Mouse (Mus musculus) kidney, embryonic 15.5 days (tissue): ENCODE results near the gene Sall2. TPM values are rescaled to one million over a fixed set of nuclear protein-coding genes. Genes with fewer than 3 reads are reported as not detected.

Experiments
- ATAC-seq: fragments of 200-750 bp; cut with Nextera tagmentation; replicated peaks from 2 replicates; pipeline ENCODE4 v1.8.0; 2017; ENCODE audit warnings: moderate TSS enrichment; ENCODE audit not compliant: low FRiP score
- H3K27ac ChIP-seq: fragments of 300-500 bp; sonication (generic); 2 replicates; pipeline ENCODE4 v1.5.1; 2015; ENCODE audit warnings: mild to moderate bottlenecking, inconsistent platforms
- H3K27me3 ChIP-seq: fragments of 300-500 bp; sonication (generic); 2 replicates; pipeline ENCODE4 v1.6.1; 2015; ENCODE audit warnings: inconsistent platforms
- H3K36me3 ChIP-seq: fragments of 300-500 bp; sonication (generic); 2 replicates; pipeline ENCODE4 v1.6.1; 2015; ENCODE audit warnings: inconsistent platforms
- H3K4me1 ChIP-seq: fragments of 300-500 bp; sonication (generic); 2 replicates; pipeline ENCODE4 v1.6.1; 2015; ENCODE audit warnings: inconsistent platforms
- H3K4me2 ChIP-seq: fragments of 300-500 bp; sonication (generic); 2 replicates; pipeline ENCODE4 v1.6.1; 2015; ENCODE audit warnings: moderate library complexity, mild to moderate bottlenecking, inconsistent platforms
- H3K4me3 ChIP-seq: fragments of 300-500 bp; sonication (generic); replicated peaks from 2 replicates; pipeline ENCODE4 v1.5.1; 2015; ENCODE audit warnings: mild to moderate bottlenecking, inconsistent platforms
- H3K9ac ChIP-seq: fragments of 300-500 bp; sonication (generic); 2 replicates; pipeline ENCODE4 v1.6.1; 2015; ENCODE audit warnings: mild to moderate bottlenecking, inconsistent platforms
- H3K9me3 ChIP-seq: fragments of 300-500 bp; sonication (generic); replicated peaks from 2 replicates; pipeline ENCODE4 v1.6.1; 2016; ENCODE audit warnings: inconsistent platforms
- WGBS: fragments of 180-500 bp; shearing (Covaris S2); methylation state at CpG from one replicate; pipeline ENCODE4 v1.1.7; 2015; ENCODE audit warnings: mixed read lengths; 5-methylcytosine and 5-hydroxymethylcytosine counted together
- polyA plus RNA-seq: library from polyadenylated mRNA; unstranded; fragments of >200 nt; fragmentation: Nextera tagmentation; extraction: Ambion mirVana; gene quantifications from 2 replicates; pipeline ENCODE4 v1.2.1, GENCODE M21; 2015

Sall2 gene
- polyA plus RNA-seq, result 37.8 and 39.3 TPM in 2 replicates

DNA sequence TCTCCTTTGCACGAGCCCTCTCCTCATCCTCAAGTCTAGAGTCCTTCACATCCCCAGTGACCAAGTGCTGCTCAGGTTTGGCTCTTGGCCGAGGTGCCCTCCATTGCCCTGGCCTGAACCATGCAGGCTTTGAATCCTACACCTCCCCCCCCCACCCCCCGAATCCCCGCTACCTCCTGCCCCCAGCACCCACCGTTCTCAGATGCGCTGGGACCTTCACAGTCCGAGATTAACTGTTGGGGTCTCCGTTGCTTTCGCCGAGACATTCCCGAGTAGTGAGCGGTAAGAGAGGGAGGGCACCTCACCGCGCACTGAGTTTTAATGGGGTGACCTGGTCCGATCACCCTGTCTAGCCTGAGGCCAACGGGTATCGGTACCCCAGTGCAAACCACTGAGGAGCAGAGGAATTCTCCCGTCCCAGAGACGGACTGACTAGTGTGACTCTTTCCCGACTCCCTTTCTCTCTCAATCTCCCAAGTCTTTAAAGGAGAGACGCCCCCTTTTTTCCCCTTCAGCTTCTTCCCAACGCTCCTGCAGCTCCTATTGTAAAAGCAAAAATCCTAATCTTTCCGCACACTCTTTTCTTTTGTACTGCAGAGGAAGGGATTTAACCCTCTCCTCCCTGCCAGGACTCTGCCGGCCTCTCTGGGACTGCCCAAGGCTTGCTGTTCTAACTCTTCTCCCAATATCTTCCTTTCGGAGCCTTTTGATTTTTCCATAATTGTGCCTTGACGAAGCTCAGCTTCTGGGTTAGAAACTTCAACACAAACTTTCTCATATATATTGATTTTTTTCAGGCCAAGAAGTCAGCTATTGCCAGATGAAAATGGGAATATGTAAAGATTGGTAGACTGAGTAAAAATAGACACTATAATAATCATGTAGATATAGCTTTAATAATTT lies at the start of gene Sall2:
TSS of gene Sall2 (minus strand) at position 853 of the 903 bp plus-strand sequence.
- Histone ChIP-seq H3K4me3 (peak within 1 kb of the TSS; percentile 45), H3K27me3 (peaks cover 58% of the 10 kb centered on the region), H3K27ac (no peak within 1 kb of the TSS), H3K4me2 (peak within 1 kb of the TSS; percentile 79), H3K4me1 (peaks cover 12% of the 10 kb centered on the region; the same call in 1 of the 2 replicates), H3K36me3 (no peaks in the 10 kb centered on the region), H3K9me3 (no peaks in the 10 kb centered on the region), H3K9ac (peak within 1 kb of the TSS; percentile 16; the same call in 1 of the 2 replicates)
- peak; percentile 70; the same call in 1 of the 2 replicates for ATAC-seq
- 1% methylated on average over 26 of the region's 26 CpGs for WGBS

- 90% methylated on average over 3 of the region's 3 CpGs for WGBS
- Histone ChIP-seq H3K36me3 (no peaks in the 10 kb centered on the region), H3K27ac (no peak overlapping the region), H3K9ac (no peak overlapping the region), H3K4me1 (no peaks in the 10 kb centered on the region), H3K27me3 (no peaks in the 10 kb centered on the region), H3K9me3 (no peaks in the 10 kb centered on the region), H3K4me2 (no peak overlapping the region), H3K4me3 (no peak overlapping the region)
- no peak for ATAC-seq
Observed at GRCm38 (mm10) chr14:52368741-52369140, 40.2 kb upstream of the Sall2 start.

DNA sequence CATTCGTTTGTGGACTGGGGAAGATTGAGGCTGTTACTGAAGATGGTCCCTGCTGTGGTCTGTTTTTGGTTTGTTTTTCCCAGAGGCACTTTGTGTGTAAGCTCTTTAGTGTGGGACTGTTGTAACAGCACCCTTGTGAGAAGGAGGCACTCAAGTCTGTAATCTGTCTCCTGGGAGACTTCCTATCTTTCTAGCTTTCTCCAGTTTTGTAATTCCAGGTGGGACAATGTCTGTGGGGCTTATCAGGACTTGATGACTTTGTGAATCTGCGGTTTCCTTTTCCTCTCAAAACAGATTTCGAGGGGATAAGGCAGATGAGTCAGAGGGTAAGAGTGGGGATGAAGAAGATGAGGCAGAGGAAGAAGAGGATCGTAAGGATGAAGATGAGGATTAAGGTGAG lies 27.7 kb upstream of the Sall2 start, which contains the start of gene Olfr1513:
TSS of gene Olfr1513 (minus strand) at position 101 of the 400 bp plus-strand sequence.
- Histone ChIP-seq H3K36me3 (no peaks in the 10 kb centered on the region), H3K27ac (no peak within 1 kb of the TSS), H3K4me3 (no peak within 1 kb of the TSS), H3K9ac (no peak within 1 kb of the TSS), H3K4me2 (no peak within 1 kb of the TSS), H3K9me3 (no peaks in the 10 kb centered on the region), H3K4me1 (no peaks in the 10 kb centered on the region), H3K27me3 (no peaks in the 10 kb centered on the region)
- no peak for ATAC-seq
- WGBS, result 66% methylated on average over 4 of the region's 4 CpGs

- 80% methylated on average over 6 of the region's 6 CpGs for WGBS
- H3K36me3 ChIP-seq, result no peaks in the 10 kb centered on the region
- H3K4me2 ChIP-seq, result peak overlapping the region; percentile 56; the same call in 1 of the 2 replicates
- no peak for ATAC-seq
- H3K4me1 ChIP-seq, result 0 out of 2 replicates have a peak, but pooled peaks cover 5% of the 10 kb centered on the region
- no peak overlapping the region for H3K4me3 ChIP-seq
- H3K27me3 ChIP-seq, result peaks cover 6% of the 10 kb centered on the region; the same call in 1 of the 2 replicates
- no peaks in the 10 kb centered on the region for H3K9me3 ChIP-seq
- no peak overlapping the region for H3K27ac ChIP-seq
- no peak overlapping the region for H3K9ac ChIP-seq
Observed at GRCm38 (mm10) chr14:52339512-52339852, 10.9 kb upstream of the Sall2 start.

DNA sequence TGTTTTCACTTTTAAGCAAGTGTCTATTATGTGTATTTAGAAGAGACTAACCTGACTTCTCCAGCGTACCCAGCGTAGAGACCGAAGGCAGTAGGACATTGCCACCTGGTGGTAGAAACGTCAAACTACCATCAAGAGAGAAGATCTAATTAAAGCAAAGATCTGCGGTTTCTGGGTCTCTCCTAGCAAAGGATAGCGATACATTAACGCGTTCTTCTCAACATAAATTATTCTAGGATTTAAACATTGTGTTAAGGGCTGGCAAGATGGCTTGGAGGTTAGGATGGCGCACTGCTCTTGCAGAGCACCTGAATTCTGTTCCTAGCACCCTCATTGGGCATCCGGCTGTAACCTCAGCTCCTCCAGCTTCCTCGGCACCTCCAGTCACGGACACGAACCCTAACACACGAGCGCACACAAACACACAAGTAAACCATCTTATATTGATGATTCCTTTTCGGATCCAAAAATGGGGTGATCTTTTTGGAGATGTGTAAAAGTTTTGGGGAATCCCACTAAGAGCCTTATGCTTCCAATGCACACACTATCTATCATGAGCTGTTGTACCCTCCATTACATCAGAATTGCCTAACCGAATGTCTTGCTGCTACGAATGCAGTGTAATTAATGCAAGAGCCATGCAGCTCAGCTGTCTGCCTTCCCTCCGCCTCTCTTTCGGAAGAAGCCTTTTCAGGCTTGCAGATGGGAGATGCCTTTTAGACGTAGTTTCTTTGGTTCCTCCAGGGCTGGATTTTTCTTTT lies 10.4 kb upstream of the Sall2 start:
- ATAC-seq, result 0 out of 2 replicates have a peak, but pooled peaks have one; percentile 57

DNA sequence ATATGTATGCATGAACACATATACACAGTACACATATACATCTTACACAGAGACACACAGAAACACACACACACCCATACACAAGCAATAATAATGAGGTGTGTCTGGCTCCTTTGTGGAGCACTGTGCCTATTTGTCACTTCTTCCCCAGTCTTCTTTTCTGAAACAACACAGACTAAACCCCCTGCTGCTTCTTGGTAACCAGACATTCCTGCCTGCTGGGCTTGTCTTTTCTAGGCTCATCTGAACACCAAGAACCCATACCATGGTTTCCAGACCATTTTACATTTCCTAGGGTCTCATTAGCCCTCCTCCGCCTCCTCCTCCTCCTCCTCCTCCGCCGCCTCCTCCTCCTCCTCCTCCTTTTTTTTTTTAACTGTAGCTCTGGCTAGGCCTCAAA lies 3.6 kb upstream of the Sall2 start:
- no peak overlapping the region for H3K4me3 ChIP-seq
- peaks cover 12% of the 10 kb centered on the region; the same call in 1 of the 2 replicates for H3K4me1 ChIP-seq
- H3K9ac ChIP-seq, result no peak overlapping the region
- 69% methylated on average over 1 of the region's 3 CpGs for WGBS
- H3K36me3 ChIP-seq, result no peaks in the 10 kb centered on the region
- H3K4me2 ChIP-seq, result no peak overlapping the region
- no peaks in the 10 kb centered on the region for H3K9me3 ChIP-seq
- H3K27ac ChIP-seq, result no peak overlapping the region
- peaks cover 44% of the 10 kb centered on the region for H3K27me3 ChIP-seq
- no peak for ATAC-seq

More for the DNA sequence above, 10.4 kb upstream of the Sall2 start:
- peak overlapping the region; percentile 56 for H3K4me2 ChIP-seq
- no peaks in the 10 kb centered on the region for H3K36me3 ChIP-seq
- WGBS, result 32% methylated on average over 21 of the region's 21 CpGs
- no peaks in the 10 kb centered on the region for H3K9me3 ChIP-seq
- 0 out of 2 replicates have a peak, but pooled peaks cover 5% of the 10 kb centered on the region for H3K4me1 ChIP-seq
- no peak overlapping the region; the same call in 1 of the 2 replicates for H3K9ac ChIP-seq
- H3K4me3 ChIP-seq, result peak overlapping the region; percentile 25
- no peak overlapping the region for H3K27ac ChIP-seq
- H3K27me3 ChIP-seq, result peaks cover 6% of the 10 kb centered on the region; the same call in 1 of the 2 replicates

DNA sequence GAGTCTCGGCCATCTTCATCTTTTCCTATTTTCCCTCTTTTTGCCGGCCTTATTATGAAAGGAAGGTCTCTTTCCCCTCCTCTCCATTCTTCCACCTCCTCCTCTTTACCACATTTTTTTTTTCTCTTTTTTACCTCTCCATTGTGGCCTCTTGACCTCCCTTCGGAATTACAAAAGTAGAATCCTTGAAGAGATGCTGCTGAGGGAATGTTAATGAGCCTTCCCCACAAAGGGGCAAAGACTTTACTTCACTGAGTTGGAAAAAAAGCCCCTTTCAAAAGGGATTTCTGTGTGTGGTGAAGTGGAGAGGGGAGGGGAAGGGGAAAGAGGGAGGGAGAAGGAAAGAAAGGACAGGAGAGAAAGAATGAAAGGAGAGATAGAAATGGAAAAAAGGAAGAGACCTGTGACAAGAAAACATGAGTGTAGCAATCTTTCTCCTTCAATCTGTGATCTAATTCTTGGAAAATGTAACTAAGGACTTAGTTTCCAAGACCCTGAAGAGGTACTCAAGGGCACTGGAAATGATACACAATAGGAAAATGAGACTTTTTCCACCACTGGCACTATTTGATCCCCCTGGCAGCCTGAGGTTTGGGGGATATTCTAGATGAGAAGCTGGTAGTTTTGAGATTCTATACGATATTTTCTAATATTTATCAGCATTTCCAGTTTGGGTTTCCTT lies 2.6 kb upstream of the Sall2 start:
- 26% methylated on average over 4 of the region's 4 CpGs for WGBS
- ATAC-seq, result no peak
- H3K36me3 ChIP-seq, result no peaks in the 10 kb centered on the region
- no peak overlapping the region for H3K9ac ChIP-seq
- peaks cover 12% of the 10 kb centered on the region; the same call in 1 of the 2 replicates for H3K4me1 ChIP-seq
- H3K4me2 ChIP-seq, result no peak overlapping the region
- no peak overlapping the region for H3K27ac ChIP-seq
- H3K4me3 ChIP-seq, result no peak overlapping the region
- H3K27me3 ChIP-seq, result peaks cover 53% of the 10 kb centered on the region
- no peaks in the 10 kb centered on the region for H3K9me3 ChIP-seq

- H3K4me1 ChIP-seq, result peaks cover 12% of the 10 kb centered on the region; the same call in 1 of the 2 replicates
- H3K27ac ChIP-seq, result no peak overlapping the region
- peak overlapping the region; percentile 45 for H3K4me3 ChIP-seq
- H3K9me3 ChIP-seq, result no peaks in the 10 kb centered on the region
- 4% methylated on average over 14 of the region's 14 CpGs for WGBS
- H3K36me3 ChIP-seq, result no peaks in the 10 kb centered on the region
- 0 out of 2 replicates have a peak, but pooled peaks have one; percentile 43 for ATAC-seq
- peaks cover 58% of the 10 kb centered on the region for H3K27me3 ChIP-seq
- peak overlapping the region; percentile 79 for H3K4me2 ChIP-seq
- peak overlapping the region; percentile 16; the same call in 1 of the 2 replicates for H3K9ac ChIP-seq
Observed at GRCm38 (mm10) chr14:52327375-52327901, 1.1 kb downstream of the Sall2 start.

DNA sequence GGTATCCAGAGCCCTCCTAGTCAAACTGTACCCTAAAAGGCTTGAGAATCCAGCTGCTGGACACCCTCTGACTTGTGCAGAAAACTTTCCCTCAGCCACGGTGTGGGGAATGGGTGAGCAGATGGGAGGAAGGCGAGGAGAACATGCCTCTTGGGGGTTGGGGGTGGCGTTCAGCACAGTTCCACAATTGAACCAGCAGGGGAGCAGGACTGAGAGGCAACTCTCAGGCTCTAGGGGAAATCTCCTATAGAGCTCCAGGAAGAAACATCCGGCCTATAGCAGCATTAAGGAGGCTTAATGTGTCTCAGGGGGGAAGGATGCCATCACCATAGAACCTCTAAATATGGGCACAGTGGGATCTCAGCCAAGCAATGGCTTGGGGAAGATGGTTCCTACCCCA lies 2.7 kb downstream of the Sall2 start:
- Histone ChIP-seq H3K4me3 (no peak overlapping the region), H3K27ac (no peak overlapping the region), H3K27me3 (peaks cover 45% of the 10 kb centered on the region), H3K9me3 (no peaks in the 10 kb centered on the region), H3K4me2 (no peak overlapping the region), H3K9ac (no peak overlapping the region), H3K36me3 (no peaks in the 10 kb centered on the region), H3K4me1 (peaks cover 12% of the 10 kb centered on the region; the same call in 1 of the 2 replicates)
- ATAC-seq, result 0 out of 2 replicates have a peak, but pooled peaks have one; percentile 36
- 19% methylated on average over 4 of the region's 4 CpGs for WGBS

- H3K27ac ChIP-seq, result peak overlapping the region; percentile 37
- WGBS, result 19% methylated on average over 6 of the region's 6 CpGs
- no peak for ATAC-seq
- H3K4me2 ChIP-seq, result no peak overlapping the region
- no peaks in the 10 kb centered on the region for H3K27me3 ChIP-seq
- peaks cover 20% of the 10 kb centered on the region for H3K4me1 ChIP-seq
- no peak overlapping the region for H3K4me3 ChIP-seq
- H3K9me3 ChIP-seq, result no peaks in the 10 kb centered on the region
- H3K9ac ChIP-seq, result no peak overlapping the region
- H3K36me3 ChIP-seq, result peaks cover 4% of the 10 kb centered on the region
Observed at GRCm38 (mm10) chr14:52319361-52319760, 9.2 kb downstream of the Sall2 start.
